Mouse (Mus musculus) adrenal gland, adult 18-20 months (tissue): Measurements from ENCODE around the gene Crabp1. TPM values are rescaled to one million over a fixed set of nuclear protein-coding genes. Genes with fewer than 3 reads are reported as not detected.

ENCODE experiments used
- total RNA-seq, 2 experiments: library from RNA; stranded (reverse); gene quantifications; 1 replicate in 1 of 2; 2 replicates in 1 of 2; pipeline ENCODE4 v1.2.3; 2021

Gene Crabp1
- total RNA-seq, 2 experiments from 2014 or later, result 9.8 to 13.7 TPM

Other genes with a start within 250 kb of the Crabp1 start
- not detected for gene Sh2d7, start 225.8 kb upstream of the Crabp1 start, total RNA-seq
- 100 to 1,000 TPM in 1 of 2 experiments, 10 to 100 TPM in 1; 53.0 to 105 TPM for gene Cib2, start 204.5 kb upstream of the Crabp1 start, total RNA-seq
- gene Idh3a, start 178.4 kb upstream of the Crabp1 start, total RNA-seq, result 100 to 1,000 TPM; 269 to 484 TPM
- gene Acsbg1, start 102.9 kb upstream of the Crabp1 start, total RNA-seq, result 100 to 1,000 TPM; 221 to 307 TPM
- gene Dnaja4, start 65.9 kb upstream of the Crabp1 start, total RNA-seq, result 10 to 100 TPM; 34.7 to 51.7 TPM
- 10 to 100 TPM; 66.4 to 71.3 TPM for gene Wdr61, start 30.2 kb upstream of the Crabp1 start, total RNA-seq
- 10 to 100 TPM; 30.7 to 42.8 TPM for gene Ireb2, start 99.0 kb downstream of the Crabp1 start, total RNA-seq
- gene Hykk, start 152.5 kb downstream of the Crabp1 start, total RNA-seq, result 1 to 10 TPM; 1.6 to 2.1 TPM
- gene Psma4, start 186.0 kb downstream of the Crabp1 start, total RNA-seq, result 100 to 1,000 TPM; 162 to 186 TPM
- gene AY074887, start 186.2 kb downstream of the Crabp1 start, total RNA-seq, result not detected
- gene Chrna5, start 216.1 kb downstream of the Crabp1 start, total RNA-seq, result 1 to 10 TPM in 1 of 2 experiments, under 1 TPM in 1; 0.46 to 1.6 TPM